Mouse (Mus musculus): Measurements from ENCODE around the gene Epb41l5.

GRCm38 (mm10) chr1:119508548-119508947, 140.3 kb downstream of the Epb41l5 start:
- TF ChIP-seq POLR2A (IDR thresholded peaks at IDR 0.05; ENCODE audit: extremely low read depth, insufficient read depth, low read length) (no peak), CTCF (IDR thresholded peaks at IDR 0.05; ENCODE audit: extremely low read depth, insufficient read depth, low read length) (no peak)

All from cortical plate, adult 2 months (tissue).